Mouse (Mus musculus): ENCODE measurements around the gene Trio.

- TF ChIP-seq POLR2A (IDR thresholded peaks at IDR 0.05; ENCODE audit: insufficient read length, low read depth) (no peak), POLR2AphosphoS2 (IDR thresholded peaks at IDR 0.05; ENCODE audit: insufficient read length, low read depth) (no peak), MAX (IDR thresholded peaks at IDR 0.05; ENCODE audit: low read depth) (no peak), USF1 (IDR thresholded peaks at IDR 0.05; ENCODE audit: low read depth) (no peak), CEBPB (IDR thresholded peaks at IDR 0.05; ENCODE audit: insufficient read depth, poor library complexity, severe bottlenecking) (no peak), REST (IDR thresholded peaks at IDR 0.05; ENCODE audit: insufficient read depth, insufficient read length) (no peak)
Measured at GRCm38 (mm10) chr15:27866053-27866452, 159.6 kb downstream of the Trio start.

Data from myocyte (in vitro differentiated cells).